Mouse (Mus musculus) ovary, postnatal 14 days (tissue): Measurements from ENCODE around the gene Iqgap1.

Source experiments
- DNase-seq: peaks from one replicate; pipeline ENCODE4 v3.0.0; 2022; ENCODE audit warnings: low spot score

Iqgap1 gene

GRCm38 (mm10) chr7:80802412-80803160, 23.2 kb downstream of the Iqgap1 start:
- no peak for DNase-seq

GRCm38 (mm10) chr7:80799307-80799706, 26.5 kb downstream of the Iqgap1 start:
- DNase-seq = no peak

GRCm38 (mm10) chr7:80796805-80797567, 28.8 kb downstream of the Iqgap1 start:
- no peak for DNase-seq

GRCm38 (mm10) chr7:80796258-80796657, 29.5 kb downstream of the Iqgap1 start:
- no peak for DNase-seq

- DNase-seq = no peak
These were observed 36.2 kb downstream of the Iqgap1 start for GRCm38 (mm10) chr7:80789534-80789933.

DNA sequence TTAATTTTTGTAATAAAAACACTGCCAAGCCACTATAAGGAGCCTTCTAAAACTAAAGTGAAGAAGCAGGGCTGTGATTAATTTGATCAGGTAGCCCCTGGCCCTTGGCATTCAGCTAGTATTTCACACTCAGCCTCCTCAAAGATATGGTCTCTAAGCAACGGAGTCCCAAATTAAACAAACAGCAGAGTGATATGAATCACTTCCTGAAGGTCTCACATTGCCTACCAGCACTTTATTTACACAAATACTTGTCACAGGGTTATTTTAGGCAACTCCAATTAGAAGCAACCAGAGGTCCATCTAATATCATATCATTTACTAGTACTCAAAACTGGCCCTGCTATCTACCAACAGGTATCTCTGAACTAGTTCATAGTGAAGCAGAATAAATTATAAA, 36.7 kb downstream of the Iqgap1 start:
- DNase-seq = no peak

DNA sequence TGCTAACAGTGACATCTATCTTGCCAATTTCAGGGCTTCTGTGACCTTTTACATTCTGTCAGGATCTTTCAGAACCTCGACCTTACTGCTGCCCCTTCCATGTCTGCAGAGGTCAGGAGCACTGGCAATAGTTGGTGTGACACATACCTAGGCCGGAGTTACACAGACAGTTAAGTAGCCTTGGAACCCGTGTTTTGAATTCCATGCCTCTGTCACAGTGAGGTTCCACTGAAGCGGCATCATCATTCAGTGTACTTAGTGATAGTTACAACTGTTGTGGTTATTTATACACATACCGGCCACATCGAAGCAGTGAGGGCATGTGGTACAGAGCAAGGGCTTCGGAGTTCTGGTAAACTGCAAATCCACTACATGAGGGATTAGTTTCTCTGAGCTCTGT, 37.8 kb downstream of the Iqgap1 start:
- DNase-seq = no peak

GRCm38 (mm10) chr7:80786746-80787145, 39.0 kb downstream of the Iqgap1 start:
- DNase-seq = no peak

GRCm38 (mm10) chr7:80783841-80784240, 41.9 kb downstream of the Iqgap1 start:
- no peak for DNase-seq

- DNase-seq = no peak
These were observed 43.3 kb downstream of the Iqgap1 start for GRCm38 (mm10) chr7:80782155-80783109.

DNA sequence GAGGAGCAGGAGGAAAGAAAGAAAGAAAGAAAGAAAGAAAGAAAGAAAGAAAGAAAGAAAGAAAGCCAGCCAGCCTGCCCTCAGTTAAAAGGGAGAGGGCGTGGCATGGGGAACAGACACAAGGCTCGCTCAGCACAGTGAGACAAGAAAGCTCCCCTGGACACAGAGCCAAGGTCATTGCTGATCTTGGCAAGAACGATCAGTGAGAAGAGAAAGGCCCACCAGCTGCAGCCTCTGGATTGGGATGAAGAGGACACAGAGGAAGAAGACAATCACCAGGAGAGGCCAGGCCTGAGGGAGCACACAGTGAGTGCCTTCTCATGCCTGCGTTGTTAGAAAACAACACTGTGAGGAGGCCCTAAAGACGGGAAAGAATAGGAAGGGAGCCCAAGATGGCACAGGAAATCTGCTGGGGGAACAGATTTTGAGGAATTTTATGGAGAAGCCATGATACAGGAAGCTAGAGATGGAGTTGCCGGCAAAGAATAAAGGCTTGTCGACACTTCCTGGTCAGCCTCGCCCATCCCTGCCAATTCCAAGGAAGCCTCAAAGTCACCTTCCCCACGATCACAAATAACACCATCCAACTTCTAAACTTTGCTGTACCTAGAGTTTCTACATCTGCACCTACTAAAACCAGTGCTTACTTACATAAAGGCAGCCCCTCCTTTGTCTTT, 44.2 kb downstream of the Iqgap1 start:
- peak; percentile 33 for DNase-seq

DNA sequence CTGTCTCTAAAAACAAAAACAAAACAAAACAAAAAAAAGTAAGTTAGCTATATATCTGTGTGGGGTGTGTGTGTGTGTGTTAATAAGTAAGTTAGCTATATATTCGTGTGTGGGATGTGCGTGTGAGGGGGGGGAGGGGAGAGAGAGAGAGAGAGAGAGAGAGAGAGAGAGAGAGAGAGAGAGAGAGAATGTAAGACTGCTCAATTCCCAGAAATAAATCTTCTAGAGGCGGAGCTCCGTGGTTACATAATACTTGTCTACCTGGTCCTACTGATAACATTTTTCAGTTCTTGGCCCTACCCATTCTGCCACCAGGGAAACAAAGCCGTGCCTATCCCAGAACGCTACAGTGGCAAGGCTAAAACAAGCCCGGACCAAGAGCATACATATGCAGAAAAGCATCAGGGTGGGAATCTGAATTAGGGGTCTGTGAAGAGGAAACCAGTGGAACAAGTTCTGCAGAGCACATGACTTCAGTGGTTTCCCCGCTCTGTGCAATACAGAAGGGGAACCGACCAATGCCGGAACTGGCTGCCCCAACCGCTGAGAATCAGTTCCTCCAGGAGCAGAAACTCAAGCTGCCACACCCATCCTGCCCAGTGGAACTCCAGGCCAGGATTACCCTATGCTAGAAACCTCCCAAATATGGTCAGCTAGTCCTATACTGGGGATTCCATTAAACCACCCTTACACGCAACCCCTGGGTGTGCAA, 46.7 kb downstream of the Iqgap1 start:
- DNase-seq = no peak

- no peak for DNase-seq
These were observed 47.4 kb downstream of the Iqgap1 start for GRCm38 (mm10) chr7:80778376-80778775.

DNA sequence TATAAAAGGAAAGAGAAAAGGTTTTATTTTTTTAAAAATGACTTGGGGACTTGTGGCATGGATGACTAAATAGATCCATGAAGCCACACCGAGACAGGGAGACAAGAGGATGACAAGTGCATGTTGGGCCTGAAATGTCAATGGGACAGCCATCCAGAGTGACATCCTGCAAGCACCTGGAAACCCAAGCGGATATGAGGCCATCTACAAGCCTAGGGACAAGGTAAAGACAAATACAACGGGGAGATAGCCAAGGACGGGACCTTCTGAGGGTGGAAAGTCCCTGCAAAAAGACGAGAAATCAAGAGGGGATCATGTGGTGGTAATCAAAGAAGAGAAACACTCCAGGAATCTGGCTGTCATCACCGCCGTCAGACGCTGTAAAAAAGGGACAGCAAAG, 48.6 kb downstream of the Iqgap1 start:
- DNase-seq = no peak

- no peak for DNase-seq
These were observed 49.7 kb downstream of the Iqgap1 start for GRCm38 (mm10) chr7:80776090-80776489.

DNA sequence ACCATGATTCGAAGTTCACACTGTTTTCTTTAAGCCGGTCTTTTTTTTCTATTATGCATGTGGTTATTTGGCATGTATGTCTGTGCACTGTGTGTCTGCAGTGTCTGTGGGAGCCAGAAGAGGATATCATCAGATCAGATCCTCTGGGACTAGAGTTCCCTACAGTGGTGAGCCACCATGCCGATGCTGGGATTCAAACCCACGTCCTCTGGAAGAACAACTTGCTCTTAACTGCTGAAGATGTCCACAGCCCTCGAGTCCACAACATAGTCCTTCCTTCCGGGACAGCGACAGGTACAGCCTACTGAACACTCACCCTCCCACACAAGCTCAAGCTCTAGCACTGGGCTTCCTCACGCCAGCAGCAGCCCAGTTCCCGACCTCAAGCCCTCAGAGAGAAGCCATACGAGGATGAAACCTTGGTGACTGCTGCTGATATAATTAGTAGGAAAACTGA, 50.3 kb downstream of the Iqgap1 start:
- no peak for DNase-seq

- no peak for DNase-seq
These were observed 50.9 kb downstream of the Iqgap1 start for GRCm38 (mm10) chr7:80774615-80775447.

DNA sequence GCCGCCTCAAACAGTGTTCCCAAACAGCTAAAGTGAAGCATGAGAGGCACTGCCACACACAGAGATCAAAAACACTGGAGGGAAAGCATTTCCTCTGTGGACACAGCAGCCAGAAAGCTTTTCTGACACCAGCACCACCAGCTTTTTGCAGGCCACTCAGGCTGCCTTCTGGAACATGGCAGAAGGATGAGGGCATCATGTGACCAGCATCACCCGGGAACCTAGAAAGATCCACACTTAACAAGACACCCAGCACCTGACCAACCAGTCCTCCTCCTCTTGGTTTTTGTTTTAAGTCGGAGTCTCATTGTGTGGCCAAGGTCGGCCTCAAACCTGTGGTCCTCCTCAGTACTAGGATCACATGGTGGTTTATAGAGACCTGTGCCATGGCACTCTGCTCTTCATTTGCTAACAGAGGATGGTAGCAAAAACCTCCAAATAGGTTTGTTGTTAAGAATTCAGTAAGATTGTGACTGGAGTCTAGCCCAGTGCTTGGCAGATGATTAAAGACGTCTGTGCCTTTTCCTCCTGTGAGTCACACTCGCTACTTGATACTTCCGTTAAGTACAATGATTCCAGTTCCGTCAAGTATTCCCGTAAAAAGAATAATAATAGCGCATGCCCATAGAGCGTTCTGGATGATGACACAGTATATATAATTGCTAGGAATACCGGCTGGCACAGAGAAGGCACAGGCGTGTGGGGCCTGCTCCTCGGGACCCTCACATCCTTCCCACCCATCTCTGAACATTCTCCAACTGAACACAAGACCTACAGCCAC, 51.8 kb downstream of the Iqgap1 start:
- no peak for DNase-seq

- DNase-seq = no peak
These were observed 55.3 kb downstream of the Iqgap1 start for GRCm38 (mm10) chr7:80770466-80770865.
